Mouse (Mus musculus) megakaryocyte-erythroid progenitor cell, adult 5-6 weeks (primary cell): ENCODE measurements around the gene Cybb. TPM values are rescaled to one million over a fixed set of nuclear protein-coding genes. Genes with fewer than 3 reads are reported as not detected.

Experiments used
- total RNA-seq, 2 experiments: library from RNA; stranded (forward) in 1 of 2; stranded (reverse) in 1 of 2; fragments of 200-1000, 215-1000 nt in 1 of 2; fragments of >200 nt in 1 of 2; fragmentation: Nextera tagmentation in 1 of 2; gene quantifications; 2 replicates each; pipeline ENCODE4 v1.2.3; 2014 to 2017

The Cybb gene
- total RNA-seq, 2 experiments from 2014 or later: 6.4 TPM; not detected in 1

Other genes starting within 250 kb of the Cybb start
- gene Gm14862, start 230.9 kb downstream of the Cybb start, total RNA-seq (2014; fragmentation: Nextera tagmentation): not detected in 2 replicates
- not detected in 2 replicates for gene Gm14862, start 230.9 kb downstream of the Cybb start, total RNA-seq (2017)
- 45.8 and 46.1 TPM in 2 replicates for gene Xk, start 215.0 kb downstream of the Cybb start, total RNA-seq (2014; fragmentation: Nextera tagmentation)
- gene Xk, start 215.0 kb downstream of the Cybb start, total RNA-seq (2017): 18.6 and 21.5 TPM in 2 replicates
- 8.3 and 18.6 TPM in 2 replicates for gene H2al1m, start 204.0 kb downstream of the Cybb start, total RNA-seq (2014; fragmentation: Nextera tagmentation)
- gene H2al1m, start 204.0 kb downstream of the Cybb start, total RNA-seq (2017): not detected in 2 replicates
- gene H2al1k, start 137.1 kb downstream of the Cybb start, total RNA-seq (2014; fragmentation: Nextera tagmentation): not detected in 2 replicates
- 6.0 TPM in 1 of 2 replicates, not detected in the other for gene H2al1k, start 137.1 kb downstream of the Cybb start, total RNA-seq (2017)
- not detected in 2 replicates for gene H2al1o, start 84.6 kb upstream of the Cybb start, total RNA-seq (2014; fragmentation: Nextera tagmentation)
- not detected in 2 replicates for gene H2al1o, start 84.6 kb upstream of the Cybb start, total RNA-seq (2017)
- 35.3 and 50.4 TPM in 2 replicates for gene Dynlt3, start 175.2 kb upstream of the Cybb start, total RNA-seq (2014; fragmentation: Nextera tagmentation)
- gene Dynlt3, start 175.2 kb upstream of the Cybb start, total RNA-seq (2017): 81.6 and 118 TPM in 2 replicates